Mouse (Mus musculus) heart, embryonic 14.5 days (tissue): Measurements from ENCODE around the gene Sgca. TPM values are rescaled to one million over a fixed set of nuclear protein-coding genes. Genes with fewer than 3 reads are reported as not detected.

Experiments
- ATAC-seq: fragments of 200-750 bp; cut with Nextera tagmentation; 2 replicates; pipeline ENCODE4 v1.8.0; 2017; ENCODE audit warnings: low read depth, moderate TSS enrichment; ENCODE audit not compliant: insufficient number of reproducible peaks, insufficient read depth, low FRiP score
- H3K27ac ChIP-seq, 2 experiments: fragments of 200-500 bp in 1 of 2; fragments of 300-500 bp in 1 of 2; sonication (generic) in 1 of 2; replicated peaks in 1 of 2; 2 replicates each; pipeline ENCODE4 v1.5.1; 2012 to 2014; ENCODE audit warnings: low read depth in 2 of 2, low read length in 2 of 2, control low read depth in 1 of 2, mild to moderate bottlenecking in 1 of 2, mixed read lengths in 1 of 2; ENCODE audit not compliant: control insufficient read depth in 1 of 2, insufficient read depth in 1 of 2
- H3K27me3 ChIP-seq: fragments of 300-500 bp; sonication (generic); 2 replicates; pipeline ENCODE4 v1.6.1; 2014; ENCODE audit warnings: mild to moderate bottlenecking, low read length, control low read depth; ENCODE audit not compliant: control insufficient read depth, insufficient read depth
- H3K36me3 ChIP-seq: fragments of 300-500 bp; sonication (generic); 2 replicates; pipeline ENCODE4 v1.6.1; 2014; ENCODE audit warnings: mild to moderate bottlenecking, control low read depth, low read length, mixed read lengths; ENCODE audit not compliant: control insufficient read depth, insufficient read depth
- H3K4me1 ChIP-seq, 2 experiments: fragments of 200-500 bp in 1 of 2; fragments of 300-500 bp in 1 of 2; sonication (generic) in 1 of 2; 2 replicates each; pipeline ENCODE4 v1.6.1; 2012 to 2014; ENCODE audit warnings: low read length in 2 of 2, control low read depth in 1 of 2, mixed read lengths in 1 of 2; ENCODE audit not compliant: control insufficient read depth in 2 of 2, insufficient read depth in 2 of 2
- H3K4me2 ChIP-seq: fragments of 300-500 bp; sonication (generic); 2 replicates; pipeline ENCODE4 v1.6.1; 2014; ENCODE audit warnings: mild to moderate bottlenecking, low read length
- H3K4me3 ChIP-seq, 2 experiments: fragments of 200-500 bp in 1 of 2; fragments of 300-500 bp in 1 of 2; sonication (generic) in 1 of 2; 2 replicates each; pipeline ENCODE4 v1.5.1; 2012 to 2014; ENCODE audit warnings: low read length in 2 of 2, mild to moderate bottlenecking in 2 of 2, control low read depth in 1 of 2, low read depth in 1 of 2, moderate library complexity in 1 of 2; ENCODE audit not compliant: control insufficient read depth in 1 of 2, insufficient read depth in 1 of 2
- H3K9ac ChIP-seq: fragments of 300-500 bp; sonication (generic); 2 replicates; pipeline ENCODE4 v1.6.1; 2014; ENCODE audit warnings: mild to moderate bottlenecking, low read length
- H3K9me3 ChIP-seq: fragments of 300-500 bp; sonication (generic); 2 replicates; pipeline ENCODE4 v1.6.1; 2016; ENCODE audit warnings: low read length, control low read depth; ENCODE audit not compliant: control insufficient read depth
- WGBS: fragments of 180-500 bp; shearing (Covaris S2); extraction: QIAGEN DNeasy Blood & Tissue Kit; methylation state at CpG from one replicate; pipeline ENCODE4 v1.1.7; 2014; 5-methylcytosine and 5-hydroxymethylcytosine counted together
- polyA plus RNA-seq: library from polyadenylated mRNA; unstranded; fragments of >200 nt; fragmentation: Nextera tagmentation; extraction: Ambion mirVana; gene quantifications from 2 replicates; pipeline ENCODE4 v1.2.1, GENCODE M21; 2014

The Sgca gene
- polyA plus RNA-seq, 1 experiment from 2014 or later: 34.6 TPM

DNA sequence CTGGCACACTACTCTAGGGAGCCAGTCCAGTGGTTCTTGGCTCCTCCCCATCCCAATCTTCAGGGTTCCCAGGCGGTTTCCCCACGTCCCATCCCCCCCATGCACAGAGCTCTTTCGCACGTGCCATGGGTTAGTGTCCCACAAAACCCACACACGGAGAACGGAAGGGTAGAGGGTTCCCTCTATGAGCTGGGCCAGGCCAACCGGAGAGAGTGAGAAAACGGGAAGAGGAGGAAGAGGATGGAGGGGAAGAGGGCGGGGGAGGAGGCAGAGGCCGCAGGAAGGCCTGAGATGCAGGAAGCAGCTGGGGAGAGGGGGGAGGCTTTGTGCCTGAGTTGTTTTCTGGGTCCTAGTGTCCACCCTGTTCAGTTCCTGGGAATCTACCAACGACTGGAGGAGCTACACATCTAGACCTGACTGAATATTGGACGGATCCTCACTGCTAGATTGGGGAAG lies 13.5 kb upstream of the Sgca start:
- Histone ChIP-seq H3K9me3 (no peaks in the 10 kb centered on the region), H3K4me2 (peak overlapping the region; percentile 96), H3K36me3 (peaks cover 7% of the 10 kb centered on the region; the same call in 1 of the 2 replicates), H3K9ac (peak overlapping the region; percentile 94), H3K4me1 (peaks cover 40 to 59% of the 10 kb centered on the region in 2 experiments), H3K4me3 (peak overlapping the region; percentile 59 to 81), H3K27me3 (no peaks in the 10 kb centered on the region), H3K27ac (peak overlapping the region; percentile 93 to 95)
- peak; percentile 67 for ATAC-seq
- WGBS: under 1% methylated on average over 12 of the region's 12 CpGs

DNA sequence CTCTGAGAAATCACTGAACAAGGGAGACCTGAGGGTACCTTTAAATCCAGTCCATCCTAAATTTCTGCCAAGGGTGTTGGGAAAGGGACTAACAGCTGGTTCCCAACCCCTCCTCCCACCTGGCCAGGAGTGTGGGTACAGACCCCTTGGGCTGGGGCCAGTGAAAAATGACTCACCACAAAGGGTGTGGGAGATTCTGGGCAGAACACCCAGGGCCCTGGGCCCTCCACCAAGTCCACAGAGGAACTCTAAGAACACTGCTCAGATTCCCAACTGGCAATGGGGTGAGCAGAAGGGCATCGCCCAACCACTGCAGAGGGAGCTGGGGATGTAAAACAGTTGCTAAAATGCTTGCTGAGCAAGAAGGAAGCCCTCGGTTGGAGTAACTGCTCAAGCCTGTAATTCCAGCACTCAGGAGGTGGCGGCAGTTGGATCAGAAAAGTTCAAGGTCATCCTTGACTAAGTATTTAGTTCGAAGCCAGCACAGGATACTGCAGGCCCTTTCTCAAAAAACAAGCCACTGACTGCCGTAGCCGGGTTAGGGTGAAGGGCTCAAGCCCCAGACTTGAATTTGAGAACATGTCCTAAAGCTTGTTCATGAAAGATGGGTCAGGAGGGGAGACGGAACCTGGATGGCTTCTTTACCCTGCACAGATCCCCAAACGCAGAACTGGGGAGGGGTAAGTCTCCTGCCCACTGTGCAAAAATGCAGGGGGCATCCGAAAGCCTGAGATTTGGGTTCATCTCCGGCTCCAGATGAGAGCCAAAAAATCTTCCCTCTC lies 12.8 kb upstream of the Sgca start:
- Histone ChIP-seq H3K36me3 (0 out of 2 replicates have a peak, but pooled peaks cover 4% of the 10 kb centered on the region), H3K4me1 (peaks cover 33 to 52% of the 10 kb centered on the region in 2 experiments), H3K4me3 (peak overlapping the region; percentile 59 to 81), H3K9me3 (no peaks in the 10 kb centered on the region), H3K9ac (peak overlapping the region; percentile 94), H3K27ac (peak overlapping the region; percentile 93 to 95), H3K4me2 (peak overlapping the region; percentile 96), H3K27me3 (no peaks in the 10 kb centered on the region)
- no peak for ATAC-seq
- 16% methylated on average over 10 of the region's 10 CpGs for WGBS

DNA sequence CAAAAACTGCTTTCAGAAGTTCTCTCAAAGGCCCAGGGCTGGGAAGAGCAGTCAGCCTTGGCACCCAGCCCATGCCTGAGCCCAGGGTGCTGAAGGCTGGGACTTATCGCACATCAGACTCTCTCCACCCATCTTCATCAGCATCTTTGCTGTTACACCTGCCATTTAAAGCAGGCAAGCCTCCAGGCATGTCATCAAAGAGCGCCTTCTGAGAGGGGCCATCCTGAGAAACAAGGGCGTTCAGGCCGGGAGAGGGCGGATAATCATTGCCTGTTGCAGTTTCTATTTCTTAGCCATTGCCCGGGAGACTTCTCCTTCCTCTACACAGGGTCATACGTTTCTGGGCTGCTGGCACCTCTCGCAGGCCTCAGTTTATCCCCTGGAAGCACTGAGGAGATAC lies 11.7 kb upstream of the Sgca start:
- no peak overlapping the region for H3K9ac ChIP-seq
- H3K4me3 ChIP-seq: no peak overlapping the region
- no peaks in the 10 kb centered on the region for H3K27me3 ChIP-seq
- no peak overlapping the region for H3K4me2 ChIP-seq
- WGBS: 76% methylated on average over 8 of the region's 8 CpGs
- H3K27ac ChIP-seq: no peak overlapping the region
- H3K36me3 ChIP-seq: no peaks in the 10 kb centered on the region
- ATAC-seq: no peak
- H3K9me3 ChIP-seq: no peaks in the 10 kb centered on the region
- H3K4me1 ChIP-seq: peaks cover 23 to 41% of the 10 kb centered on the region in 2 experiments

DNA sequence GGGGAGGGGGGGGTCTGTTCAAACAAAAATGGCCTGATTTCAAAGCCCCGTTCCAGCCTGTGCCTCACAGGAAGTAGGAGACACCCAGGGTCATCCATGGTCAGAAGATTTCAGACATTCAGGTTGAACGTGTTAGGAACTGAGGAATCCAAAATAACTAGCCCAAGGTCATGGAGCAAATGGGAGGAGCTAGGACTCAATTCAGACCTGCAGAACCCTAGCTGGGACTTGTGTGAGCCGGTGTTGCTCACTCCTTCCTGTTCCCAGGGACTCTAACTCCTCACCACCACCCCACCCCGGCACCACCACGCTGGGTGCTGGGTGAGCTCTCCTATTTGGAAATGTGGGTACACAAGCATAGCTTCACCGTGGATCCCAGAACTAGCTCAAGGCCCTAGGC lies 11.2 kb upstream of the Sgca start:
- H3K9ac ChIP-seq: no peak overlapping the region

DNA sequence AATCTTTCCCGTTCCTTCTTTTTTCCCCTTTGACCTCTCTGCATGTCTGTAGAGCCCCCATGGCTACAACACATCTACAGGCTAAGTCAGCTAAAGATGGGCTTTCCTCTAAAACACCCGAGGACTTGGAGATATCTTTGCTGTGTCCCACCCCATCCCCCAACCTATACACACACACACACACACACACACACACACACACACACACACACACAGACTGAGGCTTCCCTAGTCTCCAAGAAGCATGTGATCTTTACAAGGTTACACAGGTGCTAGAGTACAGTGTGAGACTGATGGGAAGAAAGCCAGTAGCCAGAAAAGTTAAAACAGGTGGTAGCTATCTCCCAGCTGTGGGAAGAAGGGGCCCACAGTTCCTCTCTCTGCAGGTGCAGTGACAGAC lies 10.3 kb upstream of the Sgca start:
- ATAC-seq: no peak
- Histone ChIP-seq H3K4me1 (peaks cover 23 to 37% of the 10 kb centered on the region in 2 experiments), H3K4me3 (no peak overlapping the region), H3K27me3 (no peaks in the 10 kb centered on the region), H3K27ac (no peak overlapping the region), H3K36me3 (no peaks in the 10 kb centered on the region), H3K9ac (no peak overlapping the region), H3K4me2 (no peak overlapping the region), H3K9me3 (no peaks in the 10 kb centered on the region)
- WGBS: 63% methylated on average over 2 of the region's 2 CpGs

More for the DNA sequence above, 11.2 kb upstream of the Sgca start:
- WGBS: 55% methylated on average over 6 of the region's 6 CpGs
- no peaks in the 10 kb centered on the region for H3K27me3 ChIP-seq
- no peak for ATAC-seq
- no peaks in the 10 kb centered on the region for H3K36me3 ChIP-seq
- H3K4me2 ChIP-seq: no peak overlapping the region
- no peaks in the 10 kb centered on the region for H3K9me3 ChIP-seq
- H3K4me3 ChIP-seq: no peak overlapping the region
- no peak overlapping the region; a peak in 1 of 4 replicates for H3K27ac ChIP-seq
- H3K4me1 ChIP-seq: peaks cover 23 to 37% of the 10 kb centered on the region in 2 experiments

DNA sequence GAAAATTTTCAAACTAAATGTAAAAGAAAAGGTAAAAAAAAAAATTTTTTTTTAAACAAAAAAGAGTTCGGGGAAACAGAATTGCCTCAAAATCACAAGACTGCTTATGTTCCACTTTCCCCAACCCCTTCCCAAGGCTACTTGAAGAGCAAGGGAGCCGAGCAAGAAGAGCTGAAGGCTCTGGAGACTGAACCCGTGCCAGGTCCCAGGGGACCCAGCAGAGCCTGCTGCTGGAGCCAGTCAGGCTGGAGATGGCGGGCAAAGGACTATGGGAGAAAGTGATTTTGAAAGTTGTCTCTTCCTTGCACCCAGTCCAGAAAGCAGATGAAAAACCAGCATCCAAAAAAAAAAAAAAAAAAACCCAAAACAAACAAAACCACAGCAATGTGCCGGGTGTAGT lies 9.7 kb upstream of the Sgca start:
- H3K4me2 ChIP-seq: no peak overlapping the region
- peaks cover 23 to 37% of the 10 kb centered on the region in 2 experiments for H3K4me1 ChIP-seq
- 78% methylated on average over 5 of the region's 5 CpGs for WGBS
- ATAC-seq: no peak
- no peaks in the 10 kb centered on the region for H3K27me3 ChIP-seq
- H3K36me3 ChIP-seq: no peaks in the 10 kb centered on the region
- H3K4me3 ChIP-seq: no peak overlapping the region
- no peaks in the 10 kb centered on the region for H3K9me3 ChIP-seq
- H3K27ac ChIP-seq: no peak overlapping the region
- H3K9ac ChIP-seq: no peak overlapping the region

DNA sequence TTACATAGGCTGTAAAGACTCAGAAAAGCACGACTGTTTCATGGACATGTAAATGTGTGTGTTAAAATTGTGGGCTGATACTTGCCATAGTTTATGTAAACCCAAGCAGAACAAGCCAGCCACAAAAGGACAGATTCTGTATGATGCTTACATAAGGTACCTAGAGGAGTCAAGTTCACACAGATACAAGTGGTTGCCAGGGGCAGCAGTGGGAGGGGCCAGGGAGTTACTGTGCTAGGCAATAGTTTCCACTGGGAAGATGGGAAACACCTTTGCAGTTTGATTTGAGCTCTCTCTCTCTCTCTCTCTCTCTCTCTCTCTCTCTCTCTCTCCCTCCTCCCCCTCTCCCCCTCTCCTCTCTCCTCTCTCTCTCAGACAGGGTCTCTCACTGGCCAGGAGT lies 9.0 kb upstream of the Sgca start:
- Histone ChIP-seq H3K9ac (no peak overlapping the region), H3K4me3 (no peak overlapping the region), H3K27ac (no peak overlapping the region), H3K9me3 (no peaks in the 10 kb centered on the region), H3K4me1 (peaks cover 20 to 32% of the 10 kb centered on the region in 2 experiments), H3K4me2 (no peak overlapping the region), H3K36me3 (no peaks in the 10 kb centered on the region), H3K27me3 (no peaks in the 10 kb centered on the region)
- no peak for ATAC-seq
- 41% methylated on average over 1 of the region's 1 CpGs for WGBS
